Mouse (Mus musculus): ENCODE measurements around the gene Etl4. TPM values are rescaled to one million over a fixed set of nuclear protein-coding genes. Genes with fewer than 3 reads are reported as not detected.
"Not testable (repeated sequence)": the region's sequence is repeated elsewhere in the genome, so short reads cannot be mapped to it uniquely, and the experiment has no call there.

Etl4 gene
- polyA plus RNA-seq, 1 experiment from 2014 or later = 34.4 TPM

DNA sequence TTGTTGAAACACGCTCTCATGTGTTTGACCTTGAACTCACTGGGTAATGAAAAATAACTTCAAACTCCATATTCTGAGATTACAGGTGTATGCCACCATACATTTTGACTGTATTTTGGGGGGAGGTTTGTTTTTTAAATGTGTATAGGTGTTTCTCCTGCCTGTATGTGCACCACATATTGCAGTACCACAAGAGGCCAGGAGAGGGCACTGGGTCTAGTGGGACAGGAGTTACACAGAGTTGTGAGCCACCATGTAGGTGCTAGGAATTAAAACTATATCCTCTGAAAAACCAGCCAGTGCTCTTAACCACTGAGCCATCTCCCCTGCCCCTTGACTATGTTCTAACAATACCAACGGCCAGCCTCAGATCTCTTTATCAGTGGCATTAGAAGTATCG is 766.8 kb downstream of the Etl4 start:
- Histone ChIP-seq H3K4me3 (ENCODE audit: low read depth, low read length) (no peak overlapping the region), H3K9ac (ENCODE audit: low read length) (no peak overlapping the region), H3K4me2 (ENCODE audit: low read depth, low read length, severe bottlenecking) (no peak overlapping the region), H3K9me3 (ENCODE audit: control insufficient read depth, low read length) (no peaks in the 10 kb centered on the region), H3K4me1 (replicated peaks; ENCODE audit: control insufficient read depth, insufficient read depth, low read length) (no peaks in the 10 kb centered on the region), H3K27ac (ENCODE audit: low read depth, low read length) (no peak overlapping the region), H3K27me3 (ENCODE audit: control insufficient read depth, insufficient read depth, low read length) (no peaks in the 10 kb centered on the region), H3K36me3 (ENCODE audit: control insufficient read depth, insufficient read depth, low read length) (no peaks in the 10 kb centered on the region)
- DNase-seq (ENCODE audit: low spot score) = peak; percentile 53
- ATAC-seq (replicated peaks; ENCODE audit: low FRiP score) = no peak
- 95% methylated on average over 3 of the region's 3 CpGs for WGBS

DNA sequence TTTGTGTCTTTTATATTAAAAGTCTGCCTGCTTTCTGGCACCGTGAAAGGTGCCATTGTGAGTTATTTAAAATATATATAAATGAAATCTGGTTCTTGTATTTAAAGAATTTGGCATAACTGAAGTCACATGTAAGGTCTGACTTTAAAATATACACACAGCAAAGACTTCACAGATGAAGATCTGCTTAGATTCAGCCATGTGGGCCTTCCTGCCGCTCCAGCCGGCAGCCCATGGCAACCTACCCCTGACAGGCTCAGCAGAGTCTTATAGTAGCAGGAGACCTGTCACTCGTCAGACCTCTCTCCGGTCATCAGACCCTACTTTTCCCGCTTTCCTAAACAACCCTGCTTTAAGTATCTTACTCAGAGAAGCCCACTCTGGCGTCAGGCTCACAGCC is 769.2 kb downstream of the Etl4 start:
- no peak overlapping the region for H3K27ac ChIP-seq (ENCODE audit: low read depth, low read length)
- H3K9ac ChIP-seq (ENCODE audit: low read length) = no peak overlapping the region
- H3K9me3 ChIP-seq (ENCODE audit: control insufficient read depth, low read length) = no peaks in the 10 kb centered on the region
- no peak overlapping the region for H3K4me2 ChIP-seq (ENCODE audit: low read depth, low read length, severe bottlenecking)
- 77% methylated on average over 7 of the region's 7 CpGs for whole genome bisulfite sequencing
- H3K36me3 ChIP-seq (ENCODE audit: control insufficient read depth, insufficient read depth, low read length) = no peaks in the 10 kb centered on the region
- ATAC-seq (replicated peaks; ENCODE audit: low FRiP score) = no peak
- no peak for DNase-seq (ENCODE audit: low spot score)
- no peak overlapping the region for H3K4me3 ChIP-seq (ENCODE audit: low read depth, low read length)
- no peaks in the 10 kb centered on the region for H3K27me3 ChIP-seq (ENCODE audit: control insufficient read depth, insufficient read depth, low read length)
- no peaks in the 10 kb centered on the region for H3K4me1 ChIP-seq (replicated peaks; ENCODE audit: control insufficient read depth, insufficient read depth, low read length)

DNA sequence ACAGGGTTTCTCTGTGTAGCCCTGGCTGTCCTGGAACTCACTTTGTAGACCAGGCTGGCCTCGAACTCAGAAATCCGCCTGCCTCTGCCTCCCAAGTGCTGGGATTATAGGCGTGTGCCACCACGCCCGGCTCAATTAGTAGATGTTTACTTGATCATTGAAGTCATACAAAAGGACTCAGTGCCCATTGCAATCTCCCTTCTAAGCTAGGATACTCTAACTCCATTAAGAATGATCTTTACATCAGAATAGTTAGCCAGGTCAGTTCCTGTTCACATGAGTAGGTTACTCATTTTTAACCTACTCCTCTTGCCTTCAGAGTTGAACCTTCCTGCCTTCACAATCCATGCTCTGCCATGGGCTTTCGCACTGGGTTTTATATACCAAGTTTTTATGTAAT is 772.6 kb downstream of the Etl4 start:
- DNase-seq (ENCODE audit: low spot score); H3K4me1 ChIP-seq (replicated peaks; ENCODE audit: control insufficient read depth, insufficient read depth, low read length); H3K9me3 ChIP-seq (ENCODE audit: control insufficient read depth, low read length); H3K36me3 ChIP-seq (ENCODE audit: control insufficient read depth, insufficient read depth, low read length); H3K4me2 ChIP-seq (ENCODE audit: low read depth, low read length, severe bottlenecking); H3K9ac ChIP-seq (ENCODE audit: low read length); H3K27me3 ChIP-seq (ENCODE audit: control insufficient read depth, insufficient read depth, low read length); ATAC-seq (replicated peaks; ENCODE audit: low FRiP score); H3K27ac ChIP-seq (ENCODE audit: low read depth, low read length); H3K4me3 ChIP-seq (ENCODE audit: low read depth, low read length): not testable (repeated sequence)
- WGBS = 91% methylated on average over 6 of the region's 6 CpGs

DNA sequence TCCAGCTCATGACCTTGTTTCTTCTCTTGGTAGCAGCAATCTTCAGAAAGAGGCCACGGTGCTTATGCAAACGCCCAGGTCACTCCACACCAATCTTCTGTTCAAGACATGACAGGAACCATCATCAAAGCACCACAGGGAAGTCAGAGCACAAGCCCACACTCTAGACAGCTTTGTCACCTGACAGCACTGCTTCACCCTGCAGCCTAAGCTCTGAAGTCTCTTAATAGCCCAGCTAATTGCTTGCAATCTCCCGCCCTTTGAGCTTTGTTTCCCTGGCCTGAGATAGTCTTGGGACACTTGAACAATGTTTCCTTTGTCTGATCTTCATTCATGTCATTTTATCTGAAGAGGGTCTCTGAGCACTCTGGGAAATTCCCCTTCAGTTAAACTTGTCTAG is 779.8 kb downstream of the Etl4 start:
- Histone ChIP-seq H3K9me3 (ENCODE audit: control insufficient read depth, low read length) (no peaks in the 10 kb centered on the region), H3K4me1 (replicated peaks; ENCODE audit: control insufficient read depth, insufficient read depth, low read length) (no peaks in the 10 kb centered on the region), H3K4me3 (ENCODE audit: low read depth, low read length) (no peak overlapping the region), H3K9ac (ENCODE audit: low read length) (no peak overlapping the region), H3K27ac (ENCODE audit: low read depth, low read length) (no peak overlapping the region), H3K4me2 (ENCODE audit: low read depth, low read length, severe bottlenecking) (no peak overlapping the region), H3K36me3 (ENCODE audit: control insufficient read depth, insufficient read depth, low read length) (no peaks in the 10 kb centered on the region), H3K27me3 (ENCODE audit: control insufficient read depth, insufficient read depth, low read length) (no peaks in the 10 kb centered on the region)
- DNase-seq (ENCODE audit: low spot score) (peak; percentile 51), ATAC-seq (replicated peaks; ENCODE audit: low FRiP score) (peak; percentile 39; the same call in 1 of the 2 replicates)
- 29% methylated on average over 3 of the region's 3 CpGs for WGBS

DNA sequence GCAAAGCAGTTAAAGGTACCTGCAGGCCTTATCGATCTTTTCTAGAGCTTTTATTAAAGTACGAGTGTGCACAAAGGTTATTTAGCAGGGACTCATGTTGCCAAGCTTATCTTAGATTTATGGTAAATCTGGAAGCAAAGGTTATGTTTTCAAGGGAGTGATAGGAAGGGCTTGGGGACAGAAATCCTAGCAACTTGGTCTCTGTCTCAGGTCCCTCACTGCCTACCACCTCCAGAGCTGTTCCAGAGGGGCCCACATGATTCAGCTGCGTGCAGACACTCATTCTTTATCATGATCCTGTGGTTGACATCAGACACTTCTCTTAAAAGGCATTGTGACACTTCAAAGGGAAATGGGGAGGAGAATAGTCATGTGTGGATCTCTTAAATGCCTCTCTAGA is 783.3 kb downstream of the Etl4 start:
- H3K27me3 ChIP-seq (ENCODE audit: control insufficient read depth, insufficient read depth, low read length) = no peaks in the 10 kb centered on the region
- H3K27ac ChIP-seq (ENCODE audit: low read depth, low read length) = no peak overlapping the region
- 86% methylated on average over 3 of the region's 3 CpGs for WGBS
- ATAC-seq (replicated peaks; ENCODE audit: low FRiP score) (no peak), DNase-seq (ENCODE audit: low spot score) (no peak)
- H3K36me3 ChIP-seq (ENCODE audit: control insufficient read depth, insufficient read depth, low read length) = no peaks in the 10 kb centered on the region
- H3K9me3 ChIP-seq (ENCODE audit: control insufficient read depth, low read length) = no peaks in the 10 kb centered on the region
- H3K4me2 ChIP-seq (ENCODE audit: low read depth, low read length, severe bottlenecking) = no peak overlapping the region
- no peak overlapping the region for H3K9ac ChIP-seq (ENCODE audit: low read length)
- H3K4me3 ChIP-seq (ENCODE audit: low read depth, low read length) = no peak overlapping the region
- no peaks in the 10 kb centered on the region for H3K4me1 ChIP-seq (replicated peaks; ENCODE audit: control insufficient read depth, insufficient read depth, low read length)

DNA sequence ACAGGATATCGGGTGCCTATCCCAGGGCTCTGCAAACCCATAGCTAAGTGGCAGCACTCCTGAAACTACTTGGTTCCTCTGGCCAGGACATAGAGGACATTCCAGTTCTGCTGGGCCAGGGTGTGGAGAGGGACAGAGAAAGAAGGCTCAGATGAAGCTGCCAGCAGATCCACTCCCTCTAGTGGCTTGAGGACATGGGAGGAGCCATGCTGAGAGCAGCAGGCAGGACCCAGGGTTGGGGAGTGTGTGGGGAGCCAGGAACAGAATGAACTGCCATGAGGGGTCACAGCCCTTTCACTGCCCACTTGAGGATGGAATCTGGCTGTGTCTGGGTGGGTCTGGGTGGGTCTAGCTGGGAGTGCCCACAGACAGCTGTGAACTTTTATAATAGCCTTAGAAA is 784.2 kb downstream of the Etl4 start:
- DNase-seq (ENCODE audit: low spot score) = no peak

DNA sequence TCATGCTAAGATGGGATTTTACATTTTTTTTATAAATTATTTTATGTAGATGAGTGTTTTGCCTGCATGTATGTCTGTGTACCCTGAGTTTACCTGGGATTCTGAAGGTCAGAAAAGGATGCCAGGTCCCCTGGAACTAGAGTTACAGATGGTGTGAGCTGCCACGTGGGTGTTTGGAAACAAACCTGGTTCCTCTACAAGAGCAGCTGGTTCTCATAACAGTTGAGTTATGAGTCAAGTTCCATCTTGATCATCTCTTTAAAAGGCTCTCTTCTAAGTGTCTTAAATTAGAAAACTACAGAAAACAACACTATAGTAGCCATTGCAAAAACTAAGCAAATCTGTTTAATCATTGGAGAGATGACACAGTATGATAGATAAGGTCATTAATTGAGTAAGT is 788.1 kb downstream of the Etl4 start:
- no peaks in the 10 kb centered on the region for H3K27me3 ChIP-seq (ENCODE audit: control insufficient read depth, insufficient read depth, low read length)
- no peak overlapping the region for H3K4me2 ChIP-seq (ENCODE audit: low read depth, low read length, severe bottlenecking)
- WGBS = 81% methylated on average over 1 of the region's 1 CpGs
- no peak overlapping the region for H3K27ac ChIP-seq (ENCODE audit: low read depth, low read length)
- DNase-seq (ENCODE audit: low spot score) (no peak), ATAC-seq (replicated peaks; ENCODE audit: low FRiP score) (no peak)
- H3K36me3 ChIP-seq (ENCODE audit: control insufficient read depth, insufficient read depth, low read length) = no peaks in the 10 kb centered on the region
- H3K9me3 ChIP-seq (ENCODE audit: control insufficient read depth, low read length) = no peaks in the 10 kb centered on the region
- no peak overlapping the region for H3K4me3 ChIP-seq (ENCODE audit: low read depth, low read length)
- H3K9ac ChIP-seq (ENCODE audit: low read length) = no peak overlapping the region
- H3K4me1 ChIP-seq (replicated peaks; ENCODE audit: control insufficient read depth, insufficient read depth, low read length) = no peaks in the 10 kb centered on the region

More for the DNA sequence above, 784.2 kb downstream of the Etl4 start:
- Histone ChIP-seq H3K4me1 (replicated peaks; ENCODE audit: control insufficient read depth, insufficient read depth, low read length) (no peaks in the 10 kb centered on the region), H3K4me3 (ENCODE audit: low read depth, low read length) (no peak overlapping the region), H3K4me2 (ENCODE audit: low read depth, low read length, severe bottlenecking) (no peak overlapping the region), H3K27ac (ENCODE audit: low read depth, low read length) (no peak overlapping the region), H3K36me3 (ENCODE audit: control insufficient read depth, insufficient read depth, low read length) (no peaks in the 10 kb centered on the region), H3K9me3 (ENCODE audit: control insufficient read depth, low read length) (no peaks in the 10 kb centered on the region), H3K27me3 (ENCODE audit: control insufficient read depth, insufficient read depth, low read length) (no peaks in the 10 kb centered on the region), H3K9ac (ENCODE audit: low read length) (no peak overlapping the region)
- WGBS = 84% methylated on average over 1 of the region's 1 CpGs
- ATAC-seq (replicated peaks; ENCODE audit: low FRiP score) = no peak

DNA sequence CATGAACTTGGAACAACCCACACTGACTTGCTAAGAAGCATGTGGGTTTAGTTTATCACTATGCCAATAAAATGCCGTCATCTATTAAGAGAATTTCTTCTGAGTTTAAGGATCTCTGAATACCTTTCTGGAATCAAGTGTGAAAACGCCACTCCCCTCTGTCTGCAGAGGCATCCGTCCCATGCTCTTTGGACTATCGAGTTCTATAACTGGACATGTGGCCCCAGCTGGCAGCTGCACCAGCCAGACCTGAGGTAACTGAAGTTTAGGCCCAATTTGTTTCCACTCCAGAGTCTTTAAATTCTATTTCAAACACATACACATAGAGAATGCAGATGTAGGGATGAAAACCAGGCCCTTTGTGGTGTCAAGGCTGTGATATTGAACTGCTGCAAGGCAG is 795.5 kb downstream of the Etl4 start:
- no peak overlapping the region for H3K9ac ChIP-seq (ENCODE audit: low read length)
- H3K27me3 ChIP-seq (ENCODE audit: control insufficient read depth, insufficient read depth, low read length) = no peaks in the 10 kb centered on the region
- ATAC-seq (replicated peaks; ENCODE audit: low FRiP score) = no peak
- no peaks in the 10 kb centered on the region for H3K36me3 ChIP-seq (ENCODE audit: control insufficient read depth, insufficient read depth, low read length)
- no peaks in the 10 kb centered on the region for H3K4me1 ChIP-seq (replicated peaks; ENCODE audit: control insufficient read depth, insufficient read depth, low read length)
- H3K4me3 ChIP-seq (ENCODE audit: low read depth, low read length) = no peak overlapping the region
- DNase-seq (ENCODE audit: low spot score) = no peak
- WGBS = 85% methylated on average over 4 of the region's 4 CpGs
- no peak overlapping the region for H3K27ac ChIP-seq (ENCODE audit: low read depth, low read length)
- no peak overlapping the region for H3K4me2 ChIP-seq (ENCODE audit: low read depth, low read length, severe bottlenecking)
- H3K9me3 ChIP-seq (ENCODE audit: control insufficient read depth, low read length) = no peaks in the 10 kb centered on the region

- 94% methylated on average over 7 of the region's 7 CpGs for WGBS
- DNase-seq (ENCODE audit: low spot score) = no peak
- Histone ChIP-seq H3K9me3 (ENCODE audit: control insufficient read depth, low read length) (no peaks in the 10 kb centered on the region), H3K27me3 (ENCODE audit: control insufficient read depth, insufficient read depth, low read length) (no peaks in the 10 kb centered on the region), H3K27ac (ENCODE audit: low read depth, low read length) (no peak overlapping the region), H3K4me2 (ENCODE audit: low read depth, low read length, severe bottlenecking) (no peak overlapping the region), H3K9ac (ENCODE audit: low read length) (no peak overlapping the region), H3K36me3 (ENCODE audit: control insufficient read depth, insufficient read depth, low read length) (no peaks in the 10 kb centered on the region), H3K4me1 (replicated peaks; ENCODE audit: control insufficient read depth, insufficient read depth, low read length) (no peaks in the 10 kb centered on the region), H3K4me3 (ENCODE audit: low read depth, low read length) (no peak overlapping the region)
- ATAC-seq (replicated peaks; ENCODE audit: low FRiP score) = no peak
Measured at GRCm38 (mm10) chr2:20710589-20710988, 801.0 kb downstream of the Etl4 start.

All from forebrain, embryonic 11.5 days (tissue).